Mouse (Mus musculus): ENCODE measurements at regions not wholly inside any gene's neighbourhood (a gene's known extent, or its start where the extent isn't known, plus 50 kb on each side); places are given as distances from the start of the nearest gene placed in this dataset.

- Histone ChIP-seq H3K4me1 (ENCODE audit: control insufficient read depth, insufficient read depth, low read length) (no peaks in the 10 kb centered on the region), H3K4me3 (ENCODE audit: insufficient read depth, low read length) (no peak overlapping the region), H3K27ac (ENCODE audit: insufficient read depth, low read depth, low read length) (no peak overlapping the region)
- TF ChIP-seq CTCF (IDR thresholded peaks at IDR 0.05; ENCODE audit: low read depth, low read length) (no peak), POLR2A (IDR thresholded peaks at IDR 0.05; ENCODE audit: borderline replicate concordance, low read depth, low read length) (no peak)
Measured at GRCm38 (mm10) chrX:146428506-146428905, 533.8 kb upstream of the Htr2c start.

- no peaks in the 10 kb centered on the region for H3K4me1 ChIP-seq (ENCODE audit: control insufficient read depth, insufficient read depth, low read length)
- no peak overlapping the region for H3K4me3 ChIP-seq (ENCODE audit: insufficient read depth, low read length)
- no peak overlapping the region for H3K27ac ChIP-seq (ENCODE audit: insufficient read depth, low read depth, low read length)
- TF ChIP-seq CTCF (IDR thresholded peaks at IDR 0.05; ENCODE audit: low read depth, low read length), result no peak
- TF ChIP-seq POLR2A (IDR thresholded peaks at IDR 0.05; ENCODE audit: borderline replicate concordance, low read depth, low read length), result no peak
Measured at GRCm38 (mm10) chrX:146459891-146460290, 502.4 kb upstream of the Htr2c start.

- Histone ChIP-seq H3K27ac (ENCODE audit: insufficient read depth, low read depth, low read length) (no peak overlapping the region), H3K4me1 (ENCODE audit: control insufficient read depth, insufficient read depth, low read length) (no peaks in the 10 kb centered on the region), H3K4me3 (ENCODE audit: insufficient read depth, low read length) (no peak overlapping the region)
- TF ChIP-seq POLR2A (IDR thresholded peaks at IDR 0.05; ENCODE audit: borderline replicate concordance, low read depth, low read length) (no peak), CTCF (IDR thresholded peaks at IDR 0.05; ENCODE audit: low read depth, low read length) (peak; percentile 8; the same call in 1 of the 2 replicates)
Measured at GRCm38 (mm10) chrX:146477581-146477980, 484.7 kb upstream of the Htr2c start.

GRCm38 (mm10) chrX:146512492-146512891, 449.8 kb upstream of the Htr2c start:
- Histone ChIP-seq H3K4me3 (ENCODE audit: insufficient read depth, low read length) (peak overlapping the region; percentile 7; the same call in 1 of the 2 replicates), H3K4me1 (ENCODE audit: control insufficient read depth, insufficient read depth, low read length) (peaks cover 2% of the 10 kb centered on the region; the same call in 1 of the 2 replicates), H3K27ac (ENCODE audit: insufficient read depth, low read depth, low read length) (peak overlapping the region; percentile 87)
- TF ChIP-seq POLR2A (IDR thresholded peaks at IDR 0.05; ENCODE audit: borderline replicate concordance, low read depth, low read length), result no peak

GRCm38 (mm10) chrX:146513261-146513660, 449.1 kb upstream of the Htr2c start:
- H3K27ac ChIP-seq (ENCODE audit: insufficient read depth, low read depth, low read length), result peak overlapping the region; percentile 76

GRCm38 (mm10) chrX:146528775-146529174, 433.5 kb upstream of the Htr2c start:
- H3K4me3 ChIP-seq (ENCODE audit: insufficient read depth, low read length), result no peak overlapping the region
- no peak for TF ChIP-seq POLR2A (IDR thresholded peaks at IDR 0.05; ENCODE audit: borderline replicate concordance, low read depth, low read length)
- no peak for TF ChIP-seq CTCF (IDR thresholded peaks at IDR 0.05; ENCODE audit: low read depth, low read length)
- H3K27ac ChIP-seq (ENCODE audit: insufficient read depth, low read depth, low read length), result no peak overlapping the region
- H3K4me1 ChIP-seq (ENCODE audit: control insufficient read depth, insufficient read depth, low read length), result no peaks in the 10 kb centered on the region

More at GRCm38 (mm10) chrX:146513261-146513660, 449.1 kb upstream of the Htr2c start:
- Histone ChIP-seq H3K4me1 (ENCODE audit: control insufficient read depth, insufficient read depth, low read length) (peaks cover 2% of the 10 kb centered on the region; the same call in 1 of the 2 replicates), H3K4me3 (ENCODE audit: insufficient read depth, low read length) (no peak overlapping the region)
- TF ChIP-seq CTCF (IDR thresholded peaks at IDR 0.05; ENCODE audit: low read depth, low read length) (no peak), POLR2A (IDR thresholded peaks at IDR 0.05; ENCODE audit: borderline replicate concordance, low read depth, low read length) (no peak)

- H3K27ac ChIP-seq (ENCODE audit: insufficient read depth, low read depth, low read length), result no peak overlapping the region
- TF ChIP-seq CTCF (IDR thresholded peaks at IDR 0.05; ENCODE audit: low read depth, low read length), result no peak
- TF ChIP-seq POLR2A (IDR thresholded peaks at IDR 0.05; ENCODE audit: borderline replicate concordance, low read depth, low read length), result no peak
- no peak overlapping the region for H3K4me3 ChIP-seq (ENCODE audit: insufficient read depth, low read length)
- no peaks in the 10 kb centered on the region for H3K4me1 ChIP-seq (ENCODE audit: control insufficient read depth, insufficient read depth, low read length)
Measured at GRCm38 (mm10) chrX:146537811-146538210, 424.5 kb upstream of the Htr2c start.

- peaks cover 3% of the 10 kb centered on the region; the same call in 1 of the 2 replicates for H3K4me1 ChIP-seq (ENCODE audit: control insufficient read depth, insufficient read depth, low read length)
Measured at GRCm38 (mm10) chrX:146558606-146559005, 403.7 kb upstream of the Htr2c start.

More at GRCm38 (mm10) chrX:146558606-146559005, 403.7 kb upstream of the Htr2c start:
- Histone ChIP-seq H3K27ac (ENCODE audit: insufficient read depth, low read depth, low read length) (no peak overlapping the region), H3K4me3 (ENCODE audit: insufficient read depth, low read length) (no peak overlapping the region)
- TF ChIP-seq POLR2A (IDR thresholded peaks at IDR 0.05; ENCODE audit: borderline replicate concordance, low read depth, low read length), result no peak
- TF ChIP-seq CTCF (IDR thresholded peaks at IDR 0.05; ENCODE audit: low read depth, low read length), result no peak

Data from bone marrow macrophage, adult 2 months (primary cell).